Mouse (Mus musculus): ENCODE measurements around the gene Arnt.

- TF ChIP-seq POLR2A (IDR thresholded peaks at IDR 0.05; ENCODE audit: borderline replicate concordance, insufficient read depth, low read length): no peak
- TF ChIP-seq CTCF (IDR thresholded peaks at IDR 0.05; ENCODE audit: borderline replicate concordance, insufficient read depth, low read depth, low read length): no peak
Observed at GRCm38 (mm10) chr3:95488679-95489078, 54.5 kb downstream of the Arnt start.
